Mouse (Mus musculus) kidney, adult 11 months (tissue): ENCODE data around the gene Ostm1.

Source experiments
- DNase-seq: peaks from one replicate; pipeline ENCODE4 v3.0.0; 2022

Ostm1 gene

GRCm38 (mm10) chr10:42630596-42631355 lies 47.2 kb downstream of the Ostm1 start:
- DNase-seq = no peak

- DNase-seq = no peak
These were observed 48.3 kb downstream of the Ostm1 start for GRCm38 (mm10) chr10:42631754-42632452.

- no peak for DNase-seq
These were observed 49.1 kb downstream of the Ostm1 start for GRCm38 (mm10) chr10:42632453-42633360.

GRCm38 (mm10) chr10:42633361-42634121 lies 49.9 kb downstream of the Ostm1 start:
- DNase-seq = peak; percentile 17

GRCm38 (mm10) chr10:42634122-42634720 lies 50.6 kb downstream of the Ostm1 start:
- no peak for DNase-seq

- DNase-seq = no peak
These were observed 51.4 kb downstream of the Ostm1 start for GRCm38 (mm10) chr10:42635046-42635445.

- no peak for DNase-seq
These were observed 52.1 kb downstream of the Ostm1 start for GRCm38 (mm10) chr10:42635566-42636359.

- no peak for DNase-seq
These were observed 52.9 kb downstream of the Ostm1 start for GRCm38 (mm10) chr10:42636360-42637182.

GRCm38 (mm10) chr10:42637183-42637788 lies 53.7 kb downstream of the Ostm1 start:
- DNase-seq = peak; percentile 25

GRCm38 (mm10) chr10:42639856-42640255 lies 56.2 kb downstream of the Ostm1 start:
- no peak for DNase-seq

- no peak for DNase-seq
These were observed 60.0 kb downstream of the Ostm1 start for GRCm38 (mm10) chr10:42643638-42644037.

GRCm38 (mm10) chr10:42646340-42646739 lies 62.7 kb downstream of the Ostm1 start:
- no peak for DNase-seq

- no peak for DNase-seq
These were observed 78.3 kb downstream of the Ostm1 start for GRCm38 (mm10) chr10:42661916-42662315.

- no peak for DNase-seq
These were observed 86.3 kb downstream of the Ostm1 start for GRCm38 (mm10) chr10:42669970-42670369.

GRCm38 (mm10) chr10:42672798-42673197 lies 89.2 kb downstream of the Ostm1 start:
- no peak for DNase-seq

- DNase-seq = peak; percentile 30
These were observed 91.9 kb downstream of the Ostm1 start for GRCm38 (mm10) chr10:42675571-42675970.

- DNase-seq = no peak
These were observed 94.7 kb downstream of the Ostm1 start for GRCm38 (mm10) chr10:42678331-42678730.

- peak; percentile 88 for DNase-seq
These were observed 95.2 kb downstream of the Ostm1 start for GRCm38 (mm10) chr10:42678755-42679364.

GRCm38 (mm10) chr10:42679586-42679985 lies 96.0 kb downstream of the Ostm1 start:
- DNase-seq = no peak
